Mouse (Mus musculus): ENCODE results near the gene Nedd4.

DNA sequence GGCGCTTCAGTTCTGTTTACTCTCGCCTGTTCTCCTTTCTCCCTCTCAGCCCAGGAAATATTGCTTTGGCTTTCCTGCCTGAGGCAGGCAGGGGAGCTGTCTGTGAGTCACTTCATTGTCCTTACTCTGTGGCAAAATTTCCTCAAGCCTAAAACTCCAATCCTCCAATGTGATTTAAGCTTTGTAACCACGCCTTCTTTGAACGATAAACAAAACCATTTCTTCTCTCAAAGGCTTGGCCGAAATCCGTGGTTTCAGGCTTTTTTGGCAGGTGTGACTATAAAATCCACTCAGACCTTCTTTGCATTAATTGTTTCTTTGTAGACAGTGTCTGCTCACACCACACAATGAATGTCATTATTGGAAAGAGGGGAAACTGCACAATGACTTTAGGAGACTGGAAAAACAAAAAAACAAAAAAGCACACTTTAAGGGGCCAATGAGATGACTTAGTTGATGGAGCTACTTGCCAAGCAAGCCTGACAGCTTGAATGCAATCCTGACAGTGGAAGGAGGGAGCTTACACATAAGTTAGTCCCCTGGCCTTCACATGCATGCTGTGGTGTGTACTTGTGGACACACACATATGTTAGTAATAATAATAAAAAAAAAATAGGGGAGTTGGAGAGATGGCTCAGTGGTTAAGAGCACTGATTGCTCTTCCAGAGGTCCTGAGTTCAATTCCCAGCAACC is 17.6 kb upstream of the Nedd4 start:
- TF ChIP-seq EP300 (IDR thresholded peaks at IDR 0.05; ENCODE audit: insufficient read depth, low read depth, low read length) = no peak
- no peak for TF ChIP-seq CTCF (IDR thresholded peaks at IDR 0.05)
